Mouse (Mus musculus) left cerebral cortex, postnatal 36 days (tissue): ENCODE data around the gene Mex3a. TPM values are rescaled to one million over a fixed set of nuclear protein-coding genes. Genes with fewer than 3 reads are reported as not detected.

Source experiments
- DNase-seq, 2 experiments: peaks; one replicate each; pipeline ENCODE4 v3.0.0; 2021 to 2022; ENCODE audit warnings: low spot score in 2 of 2, mixed read lengths in 1 of 2
- intact Hi-C: fragments of 180-260 bp; cut with DNase I; formaldehyde crosslinking; loops from one replicate; pipeline ENCODE4 v1.15.1; 2025
- total RNA-seq, 2 experiments: library from RNA; stranded (reverse); gene quantifications; 2 replicates each; pipeline ENCODE4 v1.2.3; 2021

The Mex3a gene
- total RNA-seq, 2 experiments from 2014 or later: 2.6 to 2.9 TPM

- intact Hi-C loops: no loop called here
- DNase-seq: no peak
Observed at GRCm38 (mm10) chr3:88540085-88540484, 7.9 kb downstream of the Mex3a start.

GRCm38 (mm10) chr3:88541622-88542401 is 9.6 kb downstream of the Mex3a start:
- intact Hi-C loops: no loop called here
- no peak for DNase-seq

- no peak for DNase-seq
- intact Hi-C loops: no loop called here
Observed at GRCm38 (mm10) chr3:88542486-88542885, 10.3 kb downstream of the Mex3a start.

- DNase-seq: no peak
- intact Hi-C loops: no loop called here
Observed at GRCm38 (mm10) chr3:88543174-88543573, 11.0 kb downstream of the Mex3a start.

- intact Hi-C loops: no loop called here
- DNase-seq: no peak
Observed at GRCm38 (mm10) chr3:88543651-88544410, 11.6 kb downstream of the Mex3a start.

GRCm38 (mm10) chr3:88544514-88544913 is 12.3 kb downstream of the Mex3a start:
- intact Hi-C loops: no loop called here
- no peak for DNase-seq

GRCm38 (mm10) chr3:88544955-88545591 is 12.9 kb downstream of the Mex3a start:
- intact Hi-C loops: no loop called here
- DNase-seq: no peak

GRCm38 (mm10) chr3:88546674-88547418 is 14.7 kb downstream of the Mex3a start:
- intact Hi-C loops: no loop called here
- DNase-seq: no peak

- no peak for DNase-seq
- intact Hi-C loops: no loop called here
Observed at GRCm38 (mm10) chr3:88548180-88548917, 16.2 kb downstream of the Mex3a start, which contains the start of gene Rab25. Rab25 (minus strand) TSS chr3:88548300.

GRCm38 (mm10) chr3:88551586-88551985 is 19.4 kb downstream of the Mex3a start:
- DNase-seq: no peak
- intact Hi-C loops: no loop called here

GRCm38 (mm10) chr3:88552082-88552645 is 20.0 kb downstream of the Mex3a start:
- intact Hi-C loops: loop anchor here (1.0 kb wide), 1 partner anchor 21 kb away; no protein-coding TSS in a partner anchor

GRCm38 (mm10) chr3:88552676-88553524 is 20.7 kb downstream of the Mex3a start, which contains the start of gene Lamtor2:
Lamtor2 (minus strand) TSS chr3:88553074.
- DNase-seq: peak; percentile 98
- intact Hi-C loops: loop anchor here (1.0 kb wide), 1 partner anchor 22 kb away; no protein-coding TSS in a partner anchor

More at GRCm38 (mm10) chr3:88552082-88552645, 20.0 kb downstream of the Mex3a start:
- no peak for DNase-seq

- peak; percentile 88 to 91 for DNase-seq
- intact Hi-C loops: no loop called here
Observed at GRCm38 (mm10) chr3:88553525-88553879, 21.3 kb downstream of the Mex3a start, which contains the start of gene Ubqln4. Ubqln4 (plus strand) TSS chr3:88553758.

- intact Hi-C loops: no loop called here
- peak in 1 of 2 experiments; percentile 47 for DNase-seq
Observed at GRCm38 (mm10) chr3:88553880-88554586, 21.8 kb downstream of the Mex3a start.

- intact Hi-C loops: no loop called here
- DNase-seq: no peak
Observed at GRCm38 (mm10) chr3:88555069-88555605, 22.9 kb downstream of the Mex3a start.

GRCm38 (mm10) chr3:88555731-88556130 is 23.5 kb downstream of the Mex3a start:
- intact Hi-C loops: no loop called here
- DNase-seq: no peak

GRCm38 (mm10) chr3:88556616-88557015 is 24.4 kb downstream of the Mex3a start:
- no peak for DNase-seq
- intact Hi-C loops: no loop called here
